Mouse (Mus musculus): ENCODE data around the gene Slc9a5. TPM values are rescaled to one million over a fixed set of nuclear protein-coding genes. Genes with fewer than 3 reads are reported as not detected.

The Slc9a5 gene
- polyA plus RNA-seq, 1 experiment from 2014 or later: 0.94 TPM

DNA sequence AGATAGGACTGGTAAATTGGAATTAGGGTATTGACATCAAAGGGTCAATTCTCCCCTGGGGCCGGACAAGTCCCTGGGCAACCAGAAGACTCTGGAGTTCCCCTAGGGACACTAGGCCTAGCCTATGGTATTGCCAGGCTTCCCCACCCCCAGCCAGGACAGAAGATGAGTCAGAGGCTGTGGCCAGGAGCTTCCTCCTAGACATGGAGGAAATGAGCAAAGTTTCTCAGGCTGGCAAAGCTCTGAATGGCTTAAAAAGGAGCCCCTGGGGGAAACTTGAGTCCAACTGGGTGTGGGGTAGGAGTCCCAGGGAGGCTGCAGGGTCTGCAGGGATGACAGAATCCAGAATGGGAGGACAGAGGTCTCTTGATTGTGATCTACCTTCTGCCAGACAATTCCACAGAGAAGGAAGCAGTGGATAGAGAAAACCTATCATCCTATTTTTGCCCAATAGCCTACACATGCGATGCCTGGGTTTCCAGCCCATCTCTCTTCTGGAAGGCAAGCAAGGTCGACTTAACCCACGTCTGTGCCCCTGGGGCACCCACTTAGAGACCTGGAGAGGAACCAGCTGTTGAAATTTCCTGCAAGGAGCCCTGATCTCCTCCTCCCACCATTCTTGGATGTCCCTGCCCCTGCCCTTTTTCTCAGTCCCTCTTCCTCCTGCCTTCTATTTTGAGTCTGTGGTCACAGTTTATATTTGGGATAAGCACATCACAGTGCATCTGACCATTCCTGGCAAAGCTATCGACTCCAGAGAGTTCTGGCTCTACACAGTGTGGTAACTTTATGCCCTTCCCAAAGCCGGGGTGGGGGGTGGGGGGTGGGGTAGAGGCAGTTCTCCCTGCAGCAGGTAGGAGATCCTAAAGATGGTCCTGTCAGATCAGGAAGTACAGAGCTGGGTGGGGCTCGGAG is 3.3 kb upstream of the Slc9a5 start:
- Histone ChIP-seq H3K27ac (peak overlapping the region; percentile 43), H3K9me3 (replicated peaks) (no peaks in the 10 kb centered on the region), H3K27me3 (no peaks in the 10 kb centered on the region), H3K36me3 (no peaks in the 10 kb centered on the region), H3K4me3 (peak overlapping the region; percentile 88; the same call in 1 of the 2 replicates), H3K4me1 (replicated peaks) (peaks cover 73% of the 10 kb centered on the region), H3K9ac (0 out of 2 replicates have a peak overlapping the region, but pooled peaks have one; percentile 20), H3K4me2 (peak overlapping the region; percentile 97)
- WGBS: 33% methylated on average over 7 of the region's 7 CpGs
- ATAC-seq (replicated peaks; ENCODE audit: insufficient number of reproducible peaks, insufficient read depth, low FRiP score, low read depth): no peak

DNA sequence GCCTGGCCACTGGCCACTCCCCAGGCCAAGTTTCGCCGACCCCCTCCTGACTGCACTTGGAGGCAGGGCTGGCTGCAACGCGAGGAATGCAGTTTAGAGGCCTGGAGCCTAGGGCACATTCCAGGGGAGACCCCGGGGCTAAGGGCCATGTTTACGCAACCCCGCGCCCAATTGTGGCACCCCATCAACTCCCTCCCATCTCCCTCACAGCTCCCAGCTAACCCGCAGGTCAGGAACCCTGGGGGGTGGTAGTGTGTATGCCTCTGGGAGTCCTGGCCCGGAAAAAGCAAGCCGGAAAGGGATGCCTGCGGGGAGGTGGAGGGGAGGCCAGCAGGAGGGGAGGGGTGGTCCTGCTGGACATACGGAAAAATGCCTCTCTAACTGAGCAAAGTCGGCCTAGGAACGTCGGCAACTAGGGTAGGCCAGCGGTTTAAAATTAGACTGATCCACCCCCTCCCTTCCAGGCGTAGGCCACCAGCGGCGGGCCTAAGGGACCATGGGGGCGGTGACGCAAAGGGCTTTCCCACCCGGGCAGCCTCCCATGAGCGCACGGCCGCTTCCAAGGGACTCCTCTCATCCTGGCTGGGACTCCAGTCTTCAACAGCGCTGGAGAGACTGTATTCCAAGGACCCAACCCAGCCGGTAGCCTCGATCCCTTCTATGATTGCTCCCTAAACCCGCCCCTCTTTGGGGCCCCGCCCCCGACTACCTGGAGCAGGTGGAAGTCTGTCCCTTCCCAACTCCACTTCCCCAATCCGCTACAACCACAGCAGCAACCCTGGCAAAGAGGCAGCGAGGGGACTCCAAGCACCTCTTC is 1.8 kb upstream of the Slc9a5 start:
- Histone ChIP-seq H3K4me3 (peak overlapping the region; percentile 88), H3K4me1 (replicated peaks) (peaks cover 62% of the 10 kb centered on the region), H3K9ac (peak overlapping the region; percentile 80), H3K9me3 (replicated peaks) (no peaks in the 10 kb centered on the region), H3K27ac (peak overlapping the region; percentile 93), H3K27me3 (no peaks in the 10 kb centered on the region), H3K4me2 (peak overlapping the region; percentile 97), H3K36me3 (no peaks in the 10 kb centered on the region)
- peak; percentile 50 for ATAC-seq (replicated peaks; ENCODE audit: insufficient number of reproducible peaks, insufficient read depth, low FRiP score, low read depth)
- WGBS: under 1% methylated on average over 34 of the region's 34 CpGs

DNA sequence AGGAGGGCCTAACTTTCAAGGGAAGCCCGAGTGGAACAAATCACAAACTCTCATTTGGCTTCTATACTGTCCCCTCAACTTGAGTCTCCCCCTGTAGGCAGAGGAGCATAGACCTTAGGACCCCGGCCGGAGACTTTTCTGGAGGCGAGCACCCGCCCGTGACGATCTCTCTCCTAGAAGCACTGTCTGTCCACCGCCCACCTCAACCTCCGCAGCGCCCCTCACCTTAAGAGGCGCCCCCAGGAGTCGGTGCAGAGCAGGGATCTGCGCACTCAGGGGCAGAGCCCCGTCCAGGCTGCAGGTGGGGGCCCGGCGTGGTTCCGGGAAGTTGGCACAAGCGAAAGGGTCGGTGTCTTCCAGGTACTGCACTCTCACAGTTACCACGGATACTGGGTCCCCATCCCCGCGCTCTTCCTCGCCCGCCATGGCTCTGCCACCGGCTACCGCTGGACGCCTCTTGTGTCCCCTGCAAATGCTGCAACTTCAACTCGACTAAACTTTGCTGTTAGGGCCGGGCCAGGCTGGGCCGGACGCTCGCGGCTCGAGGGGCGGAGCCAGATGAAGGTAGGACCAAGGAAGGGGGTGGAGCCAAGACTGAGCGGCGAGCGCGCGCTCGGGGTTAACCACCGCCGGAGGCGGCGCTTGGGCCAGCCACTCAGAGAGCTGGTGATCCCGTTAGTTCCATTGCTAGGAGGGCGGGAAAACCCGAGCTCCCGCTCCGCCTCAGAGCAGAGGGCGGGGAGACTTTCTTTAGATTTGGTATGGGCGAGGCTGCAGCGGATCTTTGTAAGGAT is 1.0 kb upstream of the Slc9a5 start, which contains the start of gene Fhod1:
Gene Fhod1 (minus strand): TSS at position 526 of the 794 bp plus-strand sequence.
- Histone ChIP-seq H3K9ac (peak within 1 kb of the TSS; percentile 80), H3K4me2 (peak within 1 kb of the TSS; percentile 97), H3K4me3 (peak within 1 kb of the TSS; percentile 88), H3K36me3 (no peaks in the 10 kb centered on the region), H3K27me3 (no peaks in the 10 kb centered on the region), H3K9me3 (replicated peaks) (no peaks in the 10 kb centered on the region), H3K27ac (peak within 1 kb of the TSS; percentile 93), H3K4me1 (replicated peaks) (peaks cover 60% of the 10 kb centered on the region)
- ATAC-seq (replicated peaks; ENCODE audit: insufficient number of reproducible peaks, insufficient read depth, low FRiP score, low read depth): peak; percentile 87
- under 1% methylated on average over 53 of the region's 53 CpGs for WGBS

DNA sequence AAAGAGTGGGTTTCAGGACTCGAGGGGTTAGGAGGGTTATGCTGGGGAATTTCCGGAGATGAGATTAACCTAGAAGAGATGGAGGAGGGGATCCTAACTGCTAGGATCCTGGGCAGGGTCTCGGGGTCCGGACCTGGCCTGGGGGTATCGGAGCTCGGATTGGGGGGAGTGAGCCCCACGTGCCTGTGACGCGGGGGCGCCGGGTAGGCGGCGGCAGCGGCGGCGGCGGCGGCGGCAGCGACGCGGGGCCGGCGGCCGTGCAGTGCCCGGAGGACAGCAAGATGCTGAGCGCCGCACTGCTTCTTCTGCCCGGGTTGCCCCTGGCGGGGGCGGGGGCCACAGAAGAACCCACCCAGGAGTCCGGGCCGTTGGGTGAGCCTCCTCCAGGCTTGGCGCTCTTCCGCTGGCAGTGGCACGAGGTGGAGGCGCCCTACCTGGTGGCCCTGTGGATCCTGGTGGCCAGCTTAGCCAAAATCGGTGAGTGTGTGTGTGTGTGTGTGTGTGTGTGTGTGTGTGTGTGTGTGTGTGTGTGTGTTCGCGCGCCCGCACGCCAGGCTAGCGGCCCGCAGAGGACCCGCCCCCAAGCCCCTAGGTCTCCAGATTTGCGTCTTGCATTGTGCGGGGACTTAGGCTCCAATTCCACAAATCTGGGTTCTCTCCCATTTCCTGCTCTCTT is 591 bp downstream of the Slc9a5 start:
- under 1% methylated on average over 34 of the region's 48 CpGs for WGBS
- peak overlapping the region; percentile 55; the same call in 1 of the 2 replicates for H3K27ac ChIP-seq
- no peaks in the 10 kb centered on the region for H3K9me3 ChIP-seq (replicated peaks)
- H3K4me2 ChIP-seq: peak overlapping the region; percentile 97
- no peaks in the 10 kb centered on the region for H3K27me3 ChIP-seq
- H3K36me3 ChIP-seq: no peaks in the 10 kb centered on the region
- ATAC-seq (replicated peaks; ENCODE audit: insufficient number of reproducible peaks, insufficient read depth, low FRiP score, low read depth): no peak
- peaks cover 55% of the 10 kb centered on the region for H3K4me1 ChIP-seq (replicated peaks)
- peak overlapping the region; percentile 64 for H3K9ac ChIP-seq
- peak overlapping the region; percentile 88 for H3K4me3 ChIP-seq

DNA sequence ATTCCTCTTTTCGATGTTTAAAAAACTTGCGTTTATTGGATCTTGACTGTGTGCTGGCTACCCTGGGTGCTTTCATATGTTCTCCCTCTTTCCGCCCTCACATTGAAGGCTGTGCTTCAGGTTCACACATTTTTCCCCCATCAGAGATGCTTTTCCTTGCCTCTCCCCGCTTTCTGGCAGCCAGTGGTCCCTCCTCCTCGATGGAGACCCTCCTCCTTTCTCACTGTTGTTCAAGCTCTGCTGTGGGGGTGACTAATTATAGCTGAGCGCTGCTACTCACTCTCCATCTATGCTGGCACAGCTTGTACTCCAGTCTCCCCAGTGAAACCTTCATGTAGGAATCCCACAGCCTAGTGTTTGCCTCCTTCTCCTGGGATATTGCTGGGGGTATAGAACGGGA is 1.5 kb downstream of the Slc9a5 start:
- Histone ChIP-seq H3K27ac (no peak overlapping the region), H3K36me3 (no peaks in the 10 kb centered on the region), H3K4me1 (replicated peaks) (peaks cover 49% of the 10 kb centered on the region), H3K4me2 (peak overlapping the region; percentile 97), H3K4me3 (peak overlapping the region; percentile 88), H3K9ac (no peak overlapping the region; the same call in 1 of the 2 replicates), H3K9me3 (replicated peaks) (no peaks in the 10 kb centered on the region), H3K27me3 (no peaks in the 10 kb centered on the region)
- WGBS: 27% methylated on average over 7 of the region's 7 CpGs
- no peak for ATAC-seq (replicated peaks; ENCODE audit: insufficient number of reproducible peaks, insufficient read depth, low FRiP score, low read depth)

- no peak overlapping the region for H3K9ac ChIP-seq
- no peak overlapping the region for H3K27ac ChIP-seq
- ATAC-seq (replicated peaks; ENCODE audit: insufficient number of reproducible peaks, insufficient read depth, low FRiP score, low read depth): no peak
- no peaks in the 10 kb centered on the region for H3K27me3 ChIP-seq
- no peak overlapping the region for H3K4me3 ChIP-seq
- WGBS: 73% methylated on average over 8 of the region's 8 CpGs
- H3K4me1 ChIP-seq (replicated peaks): peaks cover 25% of the 10 kb centered on the region
- H3K9me3 ChIP-seq (replicated peaks): no peaks in the 10 kb centered on the region
- no peaks in the 10 kb centered on the region for H3K36me3 ChIP-seq
- no peak overlapping the region for H3K4me2 ChIP-seq
Observed at GRCm38 (mm10) chr8:105353583-105354135, 5.0 kb downstream of the Slc9a5 start.

DNA sequence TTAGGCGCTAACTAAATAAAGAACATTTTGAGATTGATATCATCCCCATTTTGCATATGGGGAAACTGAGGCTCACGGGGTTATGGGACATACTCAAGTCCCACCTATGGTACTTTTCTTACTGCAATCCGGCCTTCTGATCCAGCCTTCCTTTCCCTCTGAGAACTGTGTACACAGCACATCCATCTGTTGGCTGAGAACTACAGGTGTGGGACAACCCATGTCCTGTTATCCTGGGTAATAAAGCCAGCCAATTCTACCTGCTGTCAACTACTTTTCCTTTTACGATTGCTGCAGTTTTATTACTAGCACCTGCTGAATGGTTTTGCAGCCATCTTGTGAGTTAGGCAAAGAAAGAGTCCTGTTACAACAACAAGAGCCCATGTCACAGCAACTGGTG is 5.9 kb downstream of the Slc9a5 start:
- H3K27ac ChIP-seq: no peak overlapping the region
- no peak overlapping the region for H3K4me3 ChIP-seq
- H3K9me3 ChIP-seq (replicated peaks): no peaks in the 10 kb centered on the region
- no peaks in the 10 kb centered on the region for H3K36me3 ChIP-seq
- ATAC-seq (replicated peaks; ENCODE audit: insufficient number of reproducible peaks, insufficient read depth, low FRiP score, low read depth): no peak
- 91% methylated on average over 4 of the region's 4 CpGs for WGBS
- no peak overlapping the region for H3K4me2 ChIP-seq
- peaks cover 18% of the 10 kb centered on the region for H3K4me1 ChIP-seq (replicated peaks)
- no peaks in the 10 kb centered on the region for H3K27me3 ChIP-seq
- no peak overlapping the region for H3K9ac ChIP-seq

GRCm38 (mm10) chr8:105355179-105356024 is 6.8 kb downstream of the Slc9a5 start:
- Histone ChIP-seq H3K27me3 (no peaks in the 10 kb centered on the region), H3K4me3 (no peak overlapping the region), H3K4me2 (no peak overlapping the region), H3K9ac (no peak overlapping the region), H3K9me3 (replicated peaks) (no peaks in the 10 kb centered on the region), H3K4me1 (replicated peaks) (peaks cover 9% of the 10 kb centered on the region), H3K27ac (no peak overlapping the region), H3K36me3 (no peaks in the 10 kb centered on the region)
- 72% methylated on average over 26 of the region's 26 CpGs for WGBS
- ATAC-seq (replicated peaks; ENCODE audit: insufficient number of reproducible peaks, insufficient read depth, low FRiP score, low read depth): peak; percentile 16; the same call in 1 of the 2 replicates

DNA sequence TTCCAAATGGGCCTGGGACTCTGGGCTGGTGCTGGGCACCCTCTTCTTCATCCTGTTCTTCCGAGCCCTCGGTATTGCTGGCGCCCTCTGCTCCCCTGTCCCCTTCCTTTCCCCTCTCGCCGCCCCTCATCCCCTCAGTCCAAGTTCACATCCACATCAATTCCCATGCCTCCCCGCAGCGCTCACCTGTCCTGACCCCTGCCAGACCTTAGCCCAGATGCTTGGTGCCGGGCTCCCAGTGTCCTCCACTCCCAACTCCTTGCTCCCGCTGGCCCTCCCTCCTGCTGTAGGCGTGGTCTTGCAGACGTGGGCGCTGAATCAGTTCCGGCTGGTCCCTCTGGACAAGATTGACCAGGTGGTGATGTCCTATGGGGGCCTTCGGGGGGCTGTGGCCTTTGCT is 8.0 kb downstream of the Slc9a5 start:
- Histone ChIP-seq H3K4me2 (no peak overlapping the region), H3K4me3 (no peak overlapping the region), H3K9me3 (replicated peaks) (no peaks in the 10 kb centered on the region), H3K4me1 (replicated peaks) (peaks cover 7% of the 10 kb centered on the region), H3K9ac (no peak overlapping the region), H3K27me3 (no peaks in the 10 kb centered on the region), H3K36me3 (no peaks in the 10 kb centered on the region), H3K27ac (no peak overlapping the region)
- no peak for ATAC-seq (replicated peaks; ENCODE audit: insufficient number of reproducible peaks, insufficient read depth, low FRiP score, low read depth)
- WGBS: 83% methylated on average over 14 of the region's 14 CpGs
